18 mouse cellular contexts compared by ENCODE assay signal in the genomic region with DNA sequence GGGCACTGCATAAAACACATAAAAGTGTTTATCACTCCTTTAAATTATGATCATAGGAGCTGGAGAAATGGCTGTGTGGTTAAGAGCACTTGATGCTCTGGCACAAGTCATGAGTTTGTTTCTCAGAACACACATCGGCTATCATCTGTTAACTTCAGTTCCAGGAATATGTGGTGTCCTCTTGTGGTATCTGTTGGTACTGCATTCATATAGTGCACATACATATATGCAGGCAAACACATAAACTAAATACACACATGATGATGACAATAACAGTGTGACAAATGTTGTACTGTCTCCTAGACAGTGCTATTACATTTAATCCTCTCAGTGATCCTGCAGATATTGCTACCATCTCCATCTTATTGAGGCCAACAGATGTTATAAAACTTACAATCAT. TPM values are rescaled to one million over a fixed set of nuclear protein-coding genes. Genes with fewer than 3 reads are reported as not detected.
DNase-seq lines count a peak whose midpoint lies in the region; ATAC-seq and TF ChIP-seq lines count a peak whose summit lies in the region.
"Had no signal": no experiment of that assay in that cellular context is flagged by ENCODE, and none has a peak within 500 bp of the region (broad histone marks: within the 10 kb centered on the region; RNA-seq: fewer than 3 reads in every experiment).

No protein-coding gene starts in this region.

- H3K9ac ChIP-seq in hindbrain, postnatal 0 days (replicated peaks; ENCODE audit: low read length): no peak overlapping the region
- H3K9ac ChIP-seq in hindbrain, embryonic 13.5 days: no peak overlapping the region
- no peak overlapping the region for H3K9ac ChIP-seq in midbrain, embryonic 11.5 days (ENCODE audit: low read length)
- H3K9ac ChIP-seq in midbrain, embryonic 13.5 days (replicated peaks): no peak overlapping the region
- H3K9ac ChIP-seq: neural tube, embryonic 13.5 days had no signal

- no peaks in the 10 kb centered on the region for H3K36me3 ChIP-seq in hindbrain, postnatal 0 days (ENCODE audit: insufficient read depth, low read length)
- H3K36me3 ChIP-seq in hindbrain, embryonic 13.5 days: no peaks in the 10 kb centered on the region
- no peaks in the 10 kb centered on the region for H3K36me3 ChIP-seq in midbrain, embryonic 11.5 days (ENCODE audit: control insufficient read depth, insufficient read depth, low read length)
- no peaks in the 10 kb centered on the region for H3K36me3 ChIP-seq in midbrain, embryonic 13.5 days
- H3K36me3 ChIP-seq: neural tube, embryonic 13.5 days had no signal

- H3K9me3 ChIP-seq in hindbrain, postnatal 0 days (ENCODE audit: low read length): no peaks in the 10 kb centered on the region
- 0 out of 2 replicates have a peak, but pooled peaks cover 4% of the 10 kb centered on the region for H3K9me3 ChIP-seq in hindbrain, embryonic 13.5 days
- no peaks in the 10 kb centered on the region for H3K9me3 ChIP-seq in midbrain, embryonic 11.5 days (ENCODE audit: control insufficient read depth, low read length)
- no peaks in the 10 kb centered on the region for H3K9me3 ChIP-seq in midbrain, embryonic 13.5 days
- H3K9me3 ChIP-seq: neural tube, embryonic 13.5 days had no signal

- H3K27ac ChIP-seq in hindbrain, postnatal 0 days: no peak overlapping the region
- H3K27ac ChIP-seq in hindbrain, embryonic 13.5 days: no peak overlapping the region
- no peak overlapping the region for H3K27ac ChIP-seq in midbrain, embryonic 11.5 days (ENCODE audit: low read depth, low read length)
- no peak overlapping the region for H3K27ac ChIP-seq in midbrain, embryonic 13.5 days
- H3K27ac ChIP-seq: neural tube, embryonic 13.5 days had no signal

- no peaks in the 10 kb centered on the region for H3K27me3 ChIP-seq in hindbrain, postnatal 0 days (ENCODE audit: insufficient read depth, low read length)
- no peaks in the 10 kb centered on the region for H3K27me3 ChIP-seq in hindbrain, embryonic 13.5 days
- no peaks in the 10 kb centered on the region for H3K27me3 ChIP-seq in midbrain, embryonic 11.5 days (ENCODE audit: control insufficient read depth, insufficient read depth, low read length)
- no peaks in the 10 kb centered on the region for H3K27me3 ChIP-seq in midbrain, embryonic 13.5 days
- H3K27me3 ChIP-seq: neural tube, embryonic 13.5 days had no signal

- H3K4me2 ChIP-seq in hindbrain, postnatal 0 days (ENCODE audit: low read depth, low read length): no peak overlapping the region
- H3K4me2 ChIP-seq in hindbrain, embryonic 13.5 days: no peak overlapping the region
- no peak overlapping the region for H3K4me2 ChIP-seq in midbrain, embryonic 11.5 days
- H3K4me2 ChIP-seq in midbrain, embryonic 13.5 days (replicated peaks): no peak overlapping the region
- H3K4me2 ChIP-seq: neural tube, embryonic 13.5 days had no signal

- TF ChIP-seq CTCF in hindbrain, postnatal 0 days (IDR thresholded peaks at IDR 0.05; ENCODE audit: low read depth): peak; percentile 44

- DNase-seq in hindbrain, postnatal 0 days (ENCODE audit: low spot score): no peak
- peak; percentile 74 for DNase-seq in midbrain, embryonic 11.5 days (ENCODE audit: low spot score, missing footprints)
- peak; percentile 24 for DNase-seq in NIH3T3 (ENCODE audit: low read depth)
- DNase-seq in thymus, postnatal 25 days: no peak
- DNase-seq in gastrocnemius, postnatal 25 days: no peak
- DNase-seq: cerebellum, adult 11 months; cerebellum, postnatal 14 days; heart, postnatal 4 days; kidney, adult 8-10 months; layer of hippocampus, postnatal 36 days; liver; right cerebral cortex, postnatal 25 days; thymus, postnatal 4 days had no signal

- WGBS in hindbrain, postnatal 0 days: 95% methylated on average over 1 of the region's 1 CpGs
- 81% methylated on average over 1 of the region's 1 CpGs for WGBS in hindbrain, embryonic 13.5 days
- 89% methylated on average over 1 of the region's 1 CpGs for WGBS in midbrain, embryonic 11.5 days
- 91% methylated on average over 1 of the region's 1 CpGs for WGBS in midbrain, embryonic 13.5 days

- no peak for ATAC-seq in hindbrain, postnatal 0 days
- ATAC-seq in hindbrain, embryonic 13.5 days (ENCODE audit: low FRiP score): no peak
- no peak for ATAC-seq in midbrain, embryonic 11.5 days (ENCODE audit: low FRiP score)
- ATAC-seq in midbrain, embryonic 13.5 days: no peak

- H3K4me1 ChIP-seq in hindbrain, postnatal 0 days (ENCODE audit: insufficient read depth, low read length): no peaks in the 10 kb centered on the region
- H3K4me1 ChIP-seq in hindbrain, embryonic 13.5 days (replicated peaks): no peaks in the 10 kb centered on the region
- H3K4me1 ChIP-seq in midbrain, embryonic 11.5 days (ENCODE audit: control insufficient read depth, insufficient read depth, low read length): no peaks in the 10 kb centered on the region
- no peaks in the 10 kb centered on the region for H3K4me1 ChIP-seq in midbrain, embryonic 13.5 days (replicated peaks)
- H3K4me1 ChIP-seq: megakaryocyte, embryonic 14.5 days; neural tube, embryonic 13.5 days had no signal

- no peak overlapping the region for H3K4me3 ChIP-seq in hindbrain, postnatal 0 days (ENCODE audit: low read length)
- H3K4me3 ChIP-seq in hindbrain, embryonic 13.5 days: no peak overlapping the region
- H3K4me3 ChIP-seq in midbrain, embryonic 11.5 days (ENCODE audit: low read depth, low read length): no peak overlapping the region
- H3K4me3 ChIP-seq in midbrain, embryonic 13.5 days (replicated peaks): no peak overlapping the region
- H3K4me3 ChIP-seq: megakaryocyte, embryonic 14.5 days; neural tube, embryonic 13.5 days had no signal

RNA-seq across cellular contexts. Expression of a gene that starts 13.8 kb away (rescaled TPM):
- total RNA-seq in hindbrain, postnatal 0 days (2014; rRNA removed): 20.1 and 26.2 TPM in 2 replicates
- 65.2 and 65.8 TPM in 2 replicates for polyA plus RNA-seq in hindbrain, postnatal 0 days (2015; fragmentation: Nextera tagmentation; extraction: Ambion mirVana)
- polyA plus RNA-seq in hindbrain, embryonic 13.5 days (2015; fragmentation: Nextera tagmentation; extraction: Ambion mirVana): 80.6 and 84.7 TPM in 2 replicates
- polyA plus RNA-seq in midbrain, embryonic 11.5 days (2014; fragmentation: Nextera tagmentation; extraction: Ambion mirVana): 145 and 150 TPM in 2 replicates
- polyA plus RNA-seq in midbrain, embryonic 13.5 days (2015; fragmentation: Nextera tagmentation; extraction: Ambion mirVana): 95.8 and 101 TPM in 2 replicates
- 1 to 10 TPM; 8.0 to 8.7 TPM for total RNA-seq in gastrocnemius, postnatal 25 days (2021)

RNA-seq across cellular contexts. Expression of a gene that starts 37.2 kb away (rescaled TPM):
- 13.1 and 26.4 TPM in 2 replicates for total RNA-seq in hindbrain, postnatal 0 days (2014; rRNA removed)
- 0.99 and 1.2 TPM in 2 replicates for polyA plus RNA-seq in hindbrain, postnatal 0 days (2015; fragmentation: Nextera tagmentation; extraction: Ambion mirVana)
- 1.2 and 2.2 TPM in 2 replicates for polyA plus RNA-seq in hindbrain, embryonic 13.5 days (2015; fragmentation: Nextera tagmentation; extraction: Ambion mirVana)
- polyA plus RNA-seq in midbrain, embryonic 11.5 days (2014; fragmentation: Nextera tagmentation; extraction: Ambion mirVana): 1.8 and 2.6 TPM in 2 replicates
- polyA plus RNA-seq in midbrain, embryonic 13.5 days (2015; fragmentation: Nextera tagmentation; extraction: Ambion mirVana): 2.0 and 2.1 TPM in 2 replicates
- 1 to 10 TPM; 8.1 to 8.9 TPM for total RNA-seq in gastrocnemius, postnatal 25 days (2021)
- total RNA-seq: granulocyte monocyte progenitor cell, adult 5-6 weeks had no signal

Comparison
In these comparisons a context has a peak if more than half of its experiments do, and no peak if none do; other contexts are left out.
1. DNase-seq: peak in midbrain, embryonic 11.5 days (single experiment) and NIH3T3 (single experiment); none in hindbrain, postnatal 0 days (single experiment), thymus, postnatal 25 days (single experiment) and gastrocnemius, postnatal 25 days (single experiment).